Mouse (Mus musculus): ENCODE results near the gene 1700012B07Rik. TPM values are rescaled to one million over a fixed set of nuclear protein-coding genes. Genes with fewer than 3 reads are reported as not detected.

The 1700012B07Rik gene
- polyA plus RNA-seq, 1 experiment from 2014 or later, result not detected

DNA sequence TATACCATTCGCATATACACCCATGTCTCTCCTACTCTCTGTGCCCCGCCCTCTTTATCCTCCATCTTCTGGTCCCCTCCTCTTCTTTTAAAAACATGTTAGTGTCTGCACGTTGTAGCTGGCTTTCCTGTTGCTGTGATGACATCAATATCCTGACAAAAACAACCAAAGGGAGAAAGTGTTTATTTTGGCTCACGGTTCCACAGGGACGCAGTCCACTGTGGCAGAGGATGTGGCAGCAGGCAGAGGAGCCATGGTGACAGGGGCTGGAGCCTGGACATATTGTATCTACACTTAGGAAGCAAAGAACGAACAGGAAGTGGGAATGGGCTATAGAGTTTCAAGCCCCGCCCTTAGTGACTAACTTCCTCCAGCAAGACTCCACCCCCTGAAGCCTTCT, 36.1 kb upstream of the 1700012B07Rik start:
- DNase-seq (ENCODE audit: low spot score), result no peak
- Histone ChIP-seq H3K27ac (no peak overlapping the region), H3K4me1 (replicated peaks) (peaks cover 5% of the 10 kb centered on the region; the same call in 1 of the 2 replicates), H3K36me3 (no peaks in the 10 kb centered on the region), H3K9me3 (no peaks in the 10 kb centered on the region), H3K27me3 (ENCODE audit: insufficient read depth, poor library complexity, severe bottlenecking) (no peaks in the 10 kb centered on the region), H3K4me3 (no peak overlapping the region)
- WGBS, result 89% methylated on average over 7 of the region's 7 CpGs

DNA sequence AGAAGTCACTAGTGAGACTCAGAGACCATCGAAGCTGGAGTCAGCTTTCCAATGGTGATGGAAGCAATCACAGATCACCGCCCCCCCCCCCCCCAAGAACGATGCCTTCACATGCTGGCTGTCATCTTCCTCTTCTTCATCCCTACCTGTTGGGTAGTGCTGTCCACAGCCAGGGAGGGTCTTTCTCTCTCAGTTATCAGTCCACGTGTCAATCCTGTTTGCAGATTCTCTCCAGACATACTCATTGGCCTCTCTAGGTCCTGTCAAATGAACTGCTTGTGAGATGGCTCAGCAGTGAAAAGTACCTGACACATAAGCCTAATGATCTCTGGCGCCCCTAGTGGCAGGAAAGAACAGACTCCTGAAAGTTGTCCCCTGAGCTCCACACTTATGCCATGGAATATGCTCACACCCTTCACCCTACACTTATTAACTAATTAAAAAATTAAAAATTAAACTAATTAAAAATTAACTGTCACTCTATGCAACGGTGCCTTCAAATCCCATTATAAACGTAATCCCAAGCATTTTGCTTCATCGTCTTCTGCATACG, 35.4 kb upstream of the 1700012B07Rik start:
- whole genome bisulfite sequencing, result 69% methylated on average over 9 of the region's 9 CpGs
- no peak for DNase-seq (ENCODE audit: low spot score)
- H3K4me1 ChIP-seq (replicated peaks), result peaks cover 5% of the 10 kb centered on the region; the same call in 1 of the 2 replicates
- H3K9me3 ChIP-seq, result no peaks in the 10 kb centered on the region
- no peak overlapping the region for H3K4me3 ChIP-seq
- no peak overlapping the region for H3K27ac ChIP-seq
- H3K36me3 ChIP-seq, result no peaks in the 10 kb centered on the region
- H3K27me3 ChIP-seq (ENCODE audit: insufficient read depth, poor library complexity, severe bottlenecking), result no peaks in the 10 kb centered on the region

DNA sequence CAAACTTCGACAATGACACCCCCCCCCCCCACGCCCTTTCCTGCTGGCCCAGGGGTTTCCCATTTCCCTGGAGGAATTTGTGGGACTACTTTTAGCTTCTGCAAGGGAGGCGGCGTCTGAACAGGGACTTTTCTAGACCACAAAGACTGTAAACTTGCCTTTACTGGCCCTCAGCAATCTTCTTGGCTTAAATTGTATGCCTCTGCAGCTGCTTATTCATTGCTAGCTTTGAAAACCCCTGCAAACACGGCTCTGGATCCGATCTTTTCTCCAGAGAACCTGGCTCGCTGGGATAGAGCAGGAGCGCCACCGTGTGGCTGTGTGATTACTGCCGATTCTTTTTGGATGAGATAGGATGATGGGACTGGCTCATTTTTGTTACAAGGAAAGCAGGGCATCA, 32.7 kb upstream of the 1700012B07Rik start:
- 10% methylated on average over 10 of the region's 10 CpGs for WGBS
- peak; percentile 88 for DNase-seq (ENCODE audit: low spot score)
- no peak overlapping the region; the same call in 1 of the 2 replicates for H3K4me3 ChIP-seq
- H3K27me3 ChIP-seq (ENCODE audit: insufficient read depth, poor library complexity, severe bottlenecking), result no peaks in the 10 kb centered on the region
- no peaks in the 10 kb centered on the region for H3K36me3 ChIP-seq
- H3K27ac ChIP-seq, result 0 out of 2 replicates have a peak overlapping the region, but pooled peaks have one; percentile 35
- H3K4me1 ChIP-seq (replicated peaks), result peaks cover 5% of the 10 kb centered on the region; the same call in 1 of the 2 replicates
- no peaks in the 10 kb centered on the region for H3K9me3 ChIP-seq

- 0 out of 2 replicates have a peak overlapping the region, but pooled peaks have one; percentile 35 for H3K27ac ChIP-seq
- H3K27me3 ChIP-seq (ENCODE audit: insufficient read depth, poor library complexity, severe bottlenecking), result no peaks in the 10 kb centered on the region
- peaks cover 5% of the 10 kb centered on the region; the same call in 1 of the 2 replicates for H3K4me1 ChIP-seq (replicated peaks)
- DNase-seq (ENCODE audit: low spot score), result no peak
- WGBS, result 77% methylated on average over 14 of the region's 14 CpGs
- no peaks in the 10 kb centered on the region for H3K36me3 ChIP-seq
- no peak overlapping the region for H3K4me3 ChIP-seq
- H3K9me3 ChIP-seq, result no peaks in the 10 kb centered on the region
These were observed 32.2 kb upstream of the 1700012B07Rik start for GRCm38 (mm10) chr11:109859939-109860469.

GRCm38 (mm10) chr11:109859441-109859840, 31.6 kb upstream of the 1700012B07Rik start:
- no peak overlapping the region for H3K27ac ChIP-seq
- DNase-seq (ENCODE audit: low spot score), result no peak
- H3K27me3 ChIP-seq (ENCODE audit: insufficient read depth, poor library complexity, severe bottlenecking), result no peaks in the 10 kb centered on the region
- H3K9me3 ChIP-seq, result no peaks in the 10 kb centered on the region
- peaks cover 5% of the 10 kb centered on the region; the same call in 1 of the 2 replicates for H3K4me1 ChIP-seq (replicated peaks)
- 86% methylated on average over 4 of the region's 4 CpGs for WGBS
- H3K36me3 ChIP-seq, result no peaks in the 10 kb centered on the region
- H3K4me3 ChIP-seq, result no peak overlapping the region

DNA sequence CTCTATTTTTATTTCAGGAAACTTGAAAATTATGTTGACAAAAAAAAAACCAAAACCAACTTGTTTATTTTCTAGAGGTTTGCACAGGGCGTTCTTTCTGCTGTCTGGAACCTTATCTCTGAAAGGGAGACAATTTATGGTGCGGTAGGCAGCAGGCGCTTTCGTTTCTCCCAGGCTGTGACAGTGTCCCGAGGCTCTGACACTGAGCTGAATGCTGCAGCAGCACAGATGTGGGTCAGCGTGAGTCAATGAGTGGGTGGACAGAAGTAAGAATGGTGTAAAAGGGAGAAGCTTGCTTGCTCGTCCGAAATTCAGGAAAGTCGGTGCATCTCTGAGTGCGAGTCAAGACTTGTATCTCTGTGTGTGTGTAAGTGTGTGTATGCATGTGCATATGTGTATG, 29.2 kb upstream of the 1700012B07Rik start:
- H3K27me3 ChIP-seq (ENCODE audit: insufficient read depth, poor library complexity, severe bottlenecking), result no peaks in the 10 kb centered on the region
- H3K27ac ChIP-seq, result no peak overlapping the region
- H3K4me1 ChIP-seq (replicated peaks), result peaks cover 26% of the 10 kb centered on the region
- no peaks in the 10 kb centered on the region for H3K36me3 ChIP-seq
- H3K9me3 ChIP-seq, result no peaks in the 10 kb centered on the region
- WGBS, result 86% methylated on average over 10 of the region's 10 CpGs
- H3K4me3 ChIP-seq, result no peak overlapping the region
- no peak for DNase-seq (ENCODE audit: low spot score)

DNA sequence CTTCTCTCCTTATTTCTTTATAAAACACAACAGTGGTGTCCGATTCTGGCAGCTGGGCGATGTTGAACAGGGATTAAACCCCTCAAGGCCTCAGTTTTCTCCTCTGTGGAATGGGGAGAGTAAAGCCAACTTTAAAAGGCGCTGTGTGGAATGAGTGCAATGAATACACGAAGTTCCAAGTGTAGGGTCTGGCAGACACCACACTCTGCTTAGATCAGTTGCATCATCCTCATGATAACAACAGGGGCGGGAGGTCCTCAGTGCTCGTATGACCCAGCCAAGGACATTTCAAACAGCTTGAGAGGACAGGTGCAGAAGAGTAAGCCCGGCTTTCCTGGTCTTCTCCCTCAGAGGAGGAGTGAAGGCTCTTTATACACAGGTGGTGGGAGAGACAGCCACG, 26.2 kb upstream of the 1700012B07Rik start:
- Histone ChIP-seq H3K27ac (no peak overlapping the region), H3K9me3 (no peaks in the 10 kb centered on the region), H3K36me3 (no peaks in the 10 kb centered on the region), H3K27me3 (ENCODE audit: insufficient read depth, poor library complexity, severe bottlenecking) (no peaks in the 10 kb centered on the region), H3K4me3 (no peak overlapping the region), H3K4me1 (replicated peaks) (peaks cover 22% of the 10 kb centered on the region)
- no peak for DNase-seq (ENCODE audit: low spot score)
- WGBS, result 90% methylated on average over 8 of the region's 8 CpGs

DNA sequence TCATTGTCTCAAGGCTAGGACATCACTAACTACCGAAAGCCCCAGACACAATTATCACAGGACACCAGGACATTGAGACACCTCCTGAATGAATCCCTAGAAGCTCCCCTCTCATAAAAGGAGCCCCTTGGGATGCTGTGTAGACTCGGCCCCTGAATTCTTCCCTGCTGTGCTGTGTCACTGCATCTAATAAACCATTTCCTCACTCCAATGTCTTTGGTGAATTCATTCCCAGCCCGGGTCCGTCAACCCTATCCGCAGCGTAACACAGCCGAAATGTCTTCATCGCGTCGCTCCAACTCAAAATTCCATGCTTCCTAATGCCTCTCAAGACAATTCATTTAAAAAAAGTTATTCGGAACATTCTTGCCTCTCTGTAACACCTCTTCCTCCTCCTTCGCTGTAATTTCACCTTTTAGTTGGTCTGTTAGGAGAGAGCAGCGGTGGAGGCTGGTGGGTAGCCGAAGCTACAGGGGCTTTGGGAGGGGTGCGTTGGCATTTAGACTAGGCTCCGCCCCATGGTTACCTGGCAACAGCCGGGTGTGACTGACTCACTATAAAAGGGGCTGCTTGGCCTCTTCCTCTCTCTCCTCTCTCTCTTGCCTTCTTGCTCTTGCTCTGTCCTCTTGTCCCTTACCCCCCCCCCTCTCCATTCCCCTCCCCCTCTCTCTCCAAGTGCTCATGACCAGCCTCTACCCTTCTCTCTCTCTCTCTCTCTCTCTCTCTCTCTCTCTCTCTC, 25.6 kb upstream of the 1700012B07Rik start:
- WGBS, result 51% methylated on average over 17 of the region's 17 CpGs
- no peaks in the 10 kb centered on the region for H3K9me3 ChIP-seq
- no peak overlapping the region for H3K4me3 ChIP-seq
- no peaks in the 10 kb centered on the region for H3K36me3 ChIP-seq
- H3K27ac ChIP-seq, result 0 out of 2 replicates have a peak overlapping the region, but pooled peaks have one; percentile 12
- H3K27me3 ChIP-seq (ENCODE audit: insufficient read depth, poor library complexity, severe bottlenecking), result no peaks in the 10 kb centered on the region
- peak; percentile 62 for DNase-seq (ENCODE audit: low spot score)
- H3K4me1 ChIP-seq (replicated peaks), result peaks cover 22% of the 10 kb centered on the region

GRCm38 (mm10) chr11:109851996-109852395, 24.1 kb upstream of the 1700012B07Rik start:
- Histone ChIP-seq H3K36me3 (no peaks in the 10 kb centered on the region), H3K27me3 (ENCODE audit: insufficient read depth, poor library complexity, severe bottlenecking) (no peaks in the 10 kb centered on the region), H3K4me3 (no peak overlapping the region), H3K9me3 (no peaks in the 10 kb centered on the region), H3K27ac (no peak overlapping the region), H3K4me1 (replicated peaks) (peaks cover 24% of the 10 kb centered on the region)
- DNase-seq (ENCODE audit: low spot score), result no peak
- WGBS, result 86% methylated on average over 4 of the region's 4 CpGs

- Histone ChIP-seq H3K27me3 (ENCODE audit: insufficient read depth, poor library complexity, severe bottlenecking) (no peaks in the 10 kb centered on the region), H3K4me3 (no peak overlapping the region), H3K27ac (peak overlapping the region; percentile 64; the same call in 1 of the 2 replicates), H3K9me3 (no peaks in the 10 kb centered on the region), H3K36me3 (no peaks in the 10 kb centered on the region), H3K4me1 (replicated peaks) (peaks cover 20% of the 10 kb centered on the region)
- 59% methylated on average over 7 of the region's 7 CpGs for WGBS
- DNase-seq (ENCODE audit: low spot score), result peak; percentile 22
These were observed 18.5 kb upstream of the 1700012B07Rik start for GRCm38 (mm10) chr11:109846343-109846742.

DNA sequence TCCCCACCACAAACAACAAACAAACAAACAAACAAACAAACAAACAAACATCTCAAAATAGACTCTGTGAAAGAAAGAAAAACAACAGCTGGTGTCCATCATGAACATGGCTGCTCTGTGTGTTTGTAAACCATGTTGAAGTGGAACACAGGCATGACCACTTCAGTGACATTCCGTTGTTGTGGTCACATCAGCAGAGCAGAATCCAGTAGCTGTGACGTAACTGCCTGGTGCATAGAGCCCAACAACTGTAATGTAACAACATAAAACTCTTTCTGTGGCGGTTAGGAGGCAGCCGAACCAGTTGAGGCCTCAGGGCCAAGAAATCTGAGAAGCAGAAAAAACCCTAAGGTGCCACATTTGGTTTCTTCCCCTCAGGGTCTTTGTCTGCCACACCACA, 17.8 kb upstream of the 1700012B07Rik start:
- no peaks in the 10 kb centered on the region for H3K9me3 ChIP-seq
- H3K4me1 ChIP-seq (replicated peaks), result peaks cover 20% of the 10 kb centered on the region
- 53% methylated on average over 4 of the region's 4 CpGs for WGBS
- H3K27me3 ChIP-seq (ENCODE audit: insufficient read depth, poor library complexity, severe bottlenecking), result no peaks in the 10 kb centered on the region
- H3K36me3 ChIP-seq, result no peaks in the 10 kb centered on the region
- 0 out of 2 replicates have a peak overlapping the region, but pooled peaks have one; percentile 35 for H3K27ac ChIP-seq
- H3K4me3 ChIP-seq, result no peak overlapping the region
- DNase-seq (ENCODE audit: low spot score), result peak; percentile 36

DNA sequence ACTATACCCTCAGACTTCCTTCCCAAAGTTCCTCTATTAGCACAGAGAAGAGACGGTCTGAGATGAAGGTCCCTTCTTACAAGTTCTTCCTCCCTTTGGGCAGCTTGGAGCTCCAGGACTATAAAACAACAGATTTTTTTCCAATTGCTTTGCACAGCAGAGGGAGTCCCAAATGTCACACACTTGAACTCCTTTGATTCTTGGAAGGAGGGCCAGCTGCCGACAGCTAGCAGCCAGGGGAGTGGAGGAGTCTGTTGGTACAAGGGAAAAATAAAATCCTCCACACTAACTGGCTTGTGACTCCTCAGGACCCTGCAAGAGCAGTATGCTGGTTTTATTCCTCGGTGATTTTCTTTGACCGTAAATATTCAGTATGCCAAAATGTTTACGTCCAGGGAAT, 16.6 kb upstream of the 1700012B07Rik start:
- Histone ChIP-seq H3K27ac (no peak overlapping the region), H3K9me3 (no peaks in the 10 kb centered on the region), H3K36me3 (no peaks in the 10 kb centered on the region), H3K27me3 (ENCODE audit: insufficient read depth, poor library complexity, severe bottlenecking) (no peaks in the 10 kb centered on the region), H3K4me3 (no peak overlapping the region), H3K4me1 (replicated peaks) (peaks cover 20% of the 10 kb centered on the region)
- 76% methylated on average over 5 of the region's 5 CpGs for WGBS
- no peak for DNase-seq (ENCODE audit: low spot score)

DNA sequence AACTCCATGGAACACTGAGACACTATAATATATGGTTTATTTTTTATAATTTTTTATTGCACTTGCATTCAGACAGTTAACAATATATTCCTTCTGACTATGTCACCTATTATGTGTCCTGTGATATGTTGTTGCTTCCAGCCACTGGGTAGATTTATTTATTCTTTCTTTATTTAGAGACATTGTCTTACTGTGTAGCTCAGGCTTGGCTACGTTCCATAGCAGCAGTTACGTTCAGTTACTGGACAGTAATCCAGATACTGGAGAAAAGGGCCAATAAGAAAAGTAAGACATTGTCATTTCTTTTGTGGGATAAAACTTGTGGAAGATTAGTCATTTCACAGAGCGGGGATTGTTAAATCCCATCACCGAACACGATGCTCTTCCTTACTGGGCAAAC, 2.5 kb upstream of the 1700012B07Rik start:
- no peaks in the 10 kb centered on the region for H3K36me3 ChIP-seq
- no peaks in the 10 kb centered on the region for H3K4me1 ChIP-seq (replicated peaks)
- no peak overlapping the region for H3K27ac ChIP-seq
- 95% methylated on average over 5 of the region's 5 CpGs for WGBS
- no peak overlapping the region for H3K4me3 ChIP-seq
- DNase-seq (ENCODE audit: low spot score), result no peak
- H3K27me3 ChIP-seq (ENCODE audit: insufficient read depth, poor library complexity, severe bottlenecking), result no peaks in the 10 kb centered on the region
- H3K9me3 ChIP-seq, result no peaks in the 10 kb centered on the region
